Mouse (Mus musculus): ENCODE measurements around the gene Cox17. TPM values are rescaled to one million over a fixed set of nuclear protein-coding genes. Genes with fewer than 3 reads are reported as not detected.

The Cox17 gene
- polyA plus RNA-seq, 1 experiment from 2014 or later = 147 TPM

DNA sequence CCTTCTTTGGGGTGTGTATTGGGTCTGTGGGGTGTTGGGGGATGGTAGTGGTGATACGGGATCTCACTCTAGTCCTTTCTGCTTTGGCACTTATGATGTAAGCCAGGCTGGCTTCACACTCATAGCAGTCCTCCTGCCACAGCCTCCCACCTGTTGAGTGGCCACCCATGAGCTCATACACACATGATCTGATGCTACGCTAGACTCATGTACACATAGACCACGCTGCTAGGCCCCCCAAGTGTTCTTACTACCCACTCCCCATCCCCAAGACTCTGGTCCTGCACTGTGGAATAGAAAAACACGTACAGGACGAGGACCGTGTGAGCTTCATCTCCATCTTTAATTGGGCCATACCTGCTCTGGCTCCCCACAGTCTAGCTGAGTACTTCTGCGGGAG lies 22.2 kb downstream of the Cox17 start:
- no peaks in the 10 kb centered on the region for H3K9me3 ChIP-seq (ENCODE audit: low read length)

DNA sequence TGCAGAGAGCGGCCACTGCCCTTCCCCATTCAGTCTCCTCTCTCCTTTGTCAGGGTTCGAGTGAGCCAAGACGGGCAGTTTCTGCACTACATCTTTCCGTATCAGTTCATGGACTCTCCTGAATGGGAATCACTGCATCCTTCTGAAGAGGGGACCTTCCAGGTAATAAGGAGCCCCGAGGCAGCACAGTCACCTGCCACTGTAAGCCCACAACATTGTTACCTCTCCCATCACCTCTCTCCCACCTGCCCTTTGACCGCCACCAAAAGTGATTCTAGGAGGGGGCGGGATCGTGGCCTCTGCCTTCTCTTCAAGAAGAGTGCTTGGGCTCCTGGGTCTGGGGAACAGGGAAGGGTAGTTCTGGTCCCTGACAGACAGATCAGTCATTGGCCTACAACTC lies 22.6 kb downstream of the Cox17 start:
- H3K4me2 ChIP-seq (replicated peaks; ENCODE audit: low read depth, low read length) = no peak overlapping the region
- no peaks in the 10 kb centered on the region for H3K4me1 ChIP-seq (ENCODE audit: insufficient read depth, low read length)
- H3K27ac ChIP-seq (ENCODE audit: low read length) = no peak overlapping the region
- H3K27me3 ChIP-seq (ENCODE audit: insufficient read depth, low read length) = no peaks in the 10 kb centered on the region
- no peaks in the 10 kb centered on the region for H3K9me3 ChIP-seq (ENCODE audit: low read length)
- ATAC-seq (ENCODE audit: low FRiP score, low TSS enrichment) = no peak
- WGBS = 87% methylated on average over 8 of the region's 8 CpGs
- no peak overlapping the region for H3K9ac ChIP-seq (replicated peaks; ENCODE audit: low read length)
- no peaks in the 10 kb centered on the region for H3K36me3 ChIP-seq (ENCODE audit: insufficient read depth, low read length)
- no peak overlapping the region for H3K4me3 ChIP-seq (ENCODE audit: low read length)

More for the DNA sequence above, 22.2 kb downstream of the Cox17 start:
- H3K9ac ChIP-seq (replicated peaks; ENCODE audit: low read length) = no peak overlapping the region
- H3K4me1 ChIP-seq (ENCODE audit: insufficient read depth, low read length) = no peaks in the 10 kb centered on the region
- ATAC-seq (ENCODE audit: low FRiP score, low TSS enrichment) = peak; percentile 51; the same call in 1 of the 2 replicates
- H3K27ac ChIP-seq (ENCODE audit: low read length) = no peak overlapping the region
- WGBS = 90% methylated on average over 7 of the region's 7 CpGs
- H3K27me3 ChIP-seq (ENCODE audit: insufficient read depth, low read length) = no peaks in the 10 kb centered on the region
- no peaks in the 10 kb centered on the region for H3K36me3 ChIP-seq (ENCODE audit: insufficient read depth, low read length)
- no peak overlapping the region for H3K4me2 ChIP-seq (replicated peaks; ENCODE audit: low read depth, low read length)
- H3K4me3 ChIP-seq (ENCODE audit: low read length) = no peak overlapping the region

DNA sequence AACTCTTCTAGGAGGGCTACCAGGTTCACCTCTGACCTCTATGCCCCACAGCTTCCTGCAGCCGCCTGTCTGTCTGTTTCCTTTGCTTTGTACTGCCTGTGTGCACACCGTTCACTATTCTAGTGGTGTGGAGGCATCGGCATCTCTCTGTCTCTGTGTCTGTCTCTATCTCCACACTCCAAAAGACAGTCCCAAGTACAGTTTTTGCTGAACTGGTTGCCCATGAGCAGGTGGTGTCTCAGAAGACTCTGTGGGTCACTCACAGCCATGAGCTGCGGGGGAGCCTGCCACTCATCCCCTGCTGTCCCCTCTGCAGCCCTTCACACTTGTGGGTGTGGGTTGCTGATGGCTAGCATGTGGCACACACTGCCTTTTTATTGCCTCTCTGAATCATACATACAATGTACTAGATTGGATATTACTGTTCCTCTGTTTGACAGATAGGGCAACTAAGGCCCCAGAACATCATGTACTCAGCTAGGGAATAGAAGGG lies 23.2 kb downstream of the Cox17 start:
- Histone ChIP-seq H3K9ac (replicated peaks; ENCODE audit: low read length) (no peak overlapping the region), H3K4me3 (ENCODE audit: low read length) (no peak overlapping the region), H3K9me3 (ENCODE audit: low read length) (no peaks in the 10 kb centered on the region), H3K27ac (ENCODE audit: low read length) (no peak overlapping the region), H3K4me1 (ENCODE audit: insufficient read depth, low read length) (no peaks in the 10 kb centered on the region), H3K27me3 (ENCODE audit: insufficient read depth, low read length) (no peaks in the 10 kb centered on the region), H3K36me3 (ENCODE audit: insufficient read depth, low read length) (no peaks in the 10 kb centered on the region), H3K4me2 (replicated peaks; ENCODE audit: low read depth, low read length) (no peak overlapping the region)
- ATAC-seq (ENCODE audit: low FRiP score, low TSS enrichment) = no peak
- 79% methylated on average over 4 of the region's 4 CpGs for WGBS

DNA sequence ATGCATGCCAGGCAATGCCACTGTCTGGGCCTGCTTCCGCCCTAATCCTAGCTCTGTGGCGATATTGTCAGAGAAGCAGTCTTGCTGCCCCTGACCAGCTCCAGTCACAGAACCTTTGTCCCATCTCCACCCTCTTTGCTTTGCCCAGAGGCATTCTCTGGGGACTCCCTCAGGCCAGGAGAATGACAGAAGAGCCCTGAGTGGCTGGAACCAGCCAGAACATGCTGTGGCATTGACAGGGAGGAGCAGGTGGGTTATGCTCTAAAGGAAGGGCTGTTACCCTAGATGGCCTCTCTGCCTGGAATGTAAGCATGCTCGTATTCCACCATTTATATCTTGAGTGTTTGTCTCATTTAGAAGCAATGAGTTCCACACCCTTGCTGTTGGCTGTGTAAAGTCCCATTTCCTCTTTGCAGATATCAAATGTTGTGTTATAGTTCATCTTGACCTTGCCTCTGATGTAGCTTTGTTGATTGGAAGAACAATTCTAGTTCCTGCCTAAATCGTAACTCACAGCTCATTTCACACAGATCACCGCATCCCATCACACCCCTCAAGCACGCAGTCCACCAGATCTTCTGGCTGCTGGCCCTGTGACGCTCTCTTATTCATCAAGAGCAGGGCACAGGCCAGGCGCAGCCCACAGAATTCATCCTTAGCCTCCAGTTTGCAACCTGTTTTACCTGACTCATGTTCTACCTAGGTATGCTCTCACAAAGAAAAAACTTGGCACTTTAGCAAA lies 24.0 kb downstream of the Cox17 start:
- H3K27ac ChIP-seq (ENCODE audit: low read length) = no peak overlapping the region
- H3K36me3 ChIP-seq (ENCODE audit: insufficient read depth, low read length) = no peaks in the 10 kb centered on the region
- ATAC-seq (ENCODE audit: low FRiP score, low TSS enrichment) = no peak
- H3K9ac ChIP-seq (replicated peaks; ENCODE audit: low read length) = no peak overlapping the region
- H3K27me3 ChIP-seq (ENCODE audit: insufficient read depth, low read length) = no peaks in the 10 kb centered on the region
- WGBS = 64% methylated on average over 8 of the region's 8 CpGs
- no peak overlapping the region for H3K4me3 ChIP-seq (ENCODE audit: low read length)
- no peak overlapping the region for H3K4me2 ChIP-seq (replicated peaks; ENCODE audit: low read depth, low read length)
- H3K9me3 ChIP-seq (ENCODE audit: low read length) = no peaks in the 10 kb centered on the region
- no peaks in the 10 kb centered on the region for H3K4me1 ChIP-seq (ENCODE audit: insufficient read depth, low read length)

DNA sequence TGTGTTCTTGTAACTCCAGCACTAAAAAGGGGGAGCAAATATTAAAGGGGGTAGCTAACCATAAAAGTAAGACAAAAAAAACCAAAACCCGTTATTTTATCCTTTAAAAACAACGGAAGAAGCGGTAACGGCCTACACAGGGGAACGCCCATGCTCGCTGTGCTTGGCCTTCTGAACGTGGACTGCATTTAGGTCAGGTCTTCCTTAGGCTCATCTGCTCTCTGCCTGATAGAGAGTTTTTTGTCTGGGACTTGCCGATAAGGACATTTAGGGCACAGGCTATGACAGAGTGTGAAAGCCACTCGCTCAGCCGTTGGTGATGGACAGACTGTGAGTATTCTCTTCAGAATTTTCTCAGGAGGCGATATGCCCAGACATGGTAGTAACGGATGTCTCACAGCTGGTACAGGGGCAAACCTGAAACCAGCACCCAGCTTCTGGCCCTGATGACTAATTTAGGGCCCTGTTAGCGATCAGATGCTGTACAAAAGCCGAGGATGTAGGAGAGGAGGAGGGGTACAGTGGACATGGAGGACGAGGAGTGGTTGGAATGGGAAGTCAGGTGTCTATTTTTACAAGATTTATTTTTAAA lies 25.0 kb downstream of the Cox17 start:
- Histone ChIP-seq H3K27ac (ENCODE audit: low read length) (no peak overlapping the region), H3K4me3 (ENCODE audit: low read length) (no peak overlapping the region), H3K9ac (replicated peaks; ENCODE audit: low read length) (no peak overlapping the region), H3K27me3 (ENCODE audit: insufficient read depth, low read length) (no peaks in the 10 kb centered on the region), H3K4me1 (ENCODE audit: insufficient read depth, low read length) (peaks cover 3% of the 10 kb centered on the region; the same call in 1 of the 2 replicates), H3K36me3 (ENCODE audit: insufficient read depth, low read length) (no peaks in the 10 kb centered on the region), H3K9me3 (ENCODE audit: low read length) (no peaks in the 10 kb centered on the region), H3K4me2 (replicated peaks; ENCODE audit: low read depth, low read length) (no peak overlapping the region)
- ATAC-seq (ENCODE audit: low FRiP score, low TSS enrichment) = no peak
- 75% methylated on average over 15 of the region's 15 CpGs for WGBS

DNA sequence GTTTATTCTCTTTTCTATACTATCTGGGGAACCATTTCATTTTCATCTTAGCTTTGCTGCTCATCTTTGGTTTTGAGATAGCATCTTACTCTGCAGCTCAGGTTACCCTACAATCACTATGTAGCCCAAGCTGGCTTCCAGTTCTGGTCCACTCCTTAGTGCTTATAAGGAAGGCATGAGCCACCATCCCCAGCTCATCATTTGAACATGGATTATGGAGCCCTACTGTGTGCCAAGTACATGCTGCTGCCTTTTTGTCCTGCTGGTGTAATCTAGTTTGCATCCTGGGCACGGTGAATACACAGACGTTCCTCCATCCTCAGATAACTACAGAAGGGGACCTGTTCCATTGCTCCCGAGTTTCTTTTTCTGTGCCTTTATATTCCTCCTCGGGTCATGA lies 26.1 kb downstream of the Cox17 start:
- Histone ChIP-seq H3K4me2 (replicated peaks; ENCODE audit: low read depth, low read length) (no peak overlapping the region), H3K36me3 (ENCODE audit: insufficient read depth, low read length) (no peaks in the 10 kb centered on the region), H3K9me3 (ENCODE audit: low read length) (no peaks in the 10 kb centered on the region), H3K9ac (replicated peaks; ENCODE audit: low read length) (no peak overlapping the region), H3K27me3 (ENCODE audit: insufficient read depth, low read length) (no peaks in the 10 kb centered on the region), H3K4me1 (ENCODE audit: insufficient read depth, low read length) (peaks cover 6% of the 10 kb centered on the region; the same call in 1 of the 2 replicates), H3K4me3 (ENCODE audit: low read length) (no peak overlapping the region), H3K27ac (ENCODE audit: low read length) (no peak overlapping the region)
- ATAC-seq (ENCODE audit: low FRiP score, low TSS enrichment) = no peak
- WGBS = 87% methylated on average over 4 of the region's 4 CpGs

DNA sequence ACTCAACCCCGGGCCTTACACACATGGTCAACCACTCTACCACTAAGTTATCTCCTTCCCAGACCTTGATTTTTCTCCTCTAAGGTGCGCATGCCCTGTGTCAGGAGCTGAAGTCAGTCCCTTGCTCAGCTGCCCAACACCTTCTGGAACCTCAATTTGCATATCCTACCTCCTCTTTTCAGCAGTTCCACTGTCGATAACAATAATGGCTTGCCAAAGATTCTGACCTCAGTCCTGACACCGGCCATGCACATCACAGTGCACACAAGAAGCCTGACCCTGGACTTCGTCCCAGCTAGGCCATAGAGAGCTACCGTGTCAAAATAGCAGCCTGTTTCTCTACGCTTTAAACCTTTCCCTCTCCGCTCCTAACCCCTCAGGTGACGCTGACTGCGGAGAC lies 26.6 kb downstream of the Cox17 start:
- H3K9ac ChIP-seq (replicated peaks; ENCODE audit: low read length) = no peak overlapping the region
- peaks cover 6% of the 10 kb centered on the region; the same call in 1 of the 2 replicates for H3K4me1 ChIP-seq (ENCODE audit: insufficient read depth, low read length)
- 85% methylated on average over 10 of the region's 10 CpGs for WGBS

DNA sequence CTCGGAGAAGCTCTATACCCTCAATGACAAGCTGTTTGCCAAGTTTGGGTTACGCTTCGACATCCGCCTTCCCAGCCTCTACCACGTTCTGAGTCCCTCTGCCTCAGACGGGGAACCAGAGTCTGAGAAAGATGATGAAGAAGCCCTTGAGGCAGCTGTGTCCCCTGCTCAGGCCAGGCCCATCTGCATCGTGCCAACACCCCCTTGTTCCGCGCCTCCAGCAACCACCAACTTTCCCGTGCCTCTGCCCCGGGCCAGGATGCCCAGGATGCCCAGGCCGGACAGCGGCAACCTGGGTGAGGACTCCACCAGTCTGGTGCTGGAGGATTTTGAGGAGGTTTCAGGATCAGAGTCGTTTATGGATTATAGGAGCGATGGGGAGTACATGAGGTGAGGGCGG lies 27.1 kb downstream of the Cox17 start:
- WGBS = 91% methylated on average over 16 of the region's 16 CpGs
- Histone ChIP-seq H3K9ac (replicated peaks; ENCODE audit: low read length) (no peak overlapping the region), H3K4me1 (ENCODE audit: insufficient read depth, low read length) (peaks cover 6% of the 10 kb centered on the region; the same call in 1 of the 2 replicates), H3K4me3 (ENCODE audit: low read length) (no peak overlapping the region), H3K36me3 (ENCODE audit: insufficient read depth, low read length) (no peaks in the 10 kb centered on the region), H3K27me3 (ENCODE audit: insufficient read depth, low read length) (no peaks in the 10 kb centered on the region), H3K4me2 (replicated peaks; ENCODE audit: low read depth, low read length) (no peak overlapping the region), H3K27ac (ENCODE audit: low read length) (no peak overlapping the region), H3K9me3 (ENCODE audit: low read length) (no peaks in the 10 kb centered on the region)
- ATAC-seq (ENCODE audit: low FRiP score, low TSS enrichment) = no peak

More for the DNA sequence above, 26.6 kb downstream of the Cox17 start:
- Histone ChIP-seq H3K27me3 (ENCODE audit: insufficient read depth, low read length) (no peaks in the 10 kb centered on the region), H3K4me3 (ENCODE audit: low read length) (no peak overlapping the region), H3K27ac (ENCODE audit: low read length) (no peak overlapping the region), H3K4me2 (replicated peaks; ENCODE audit: low read depth, low read length) (no peak overlapping the region), H3K36me3 (ENCODE audit: insufficient read depth, low read length) (no peaks in the 10 kb centered on the region), H3K9me3 (ENCODE audit: low read length) (no peaks in the 10 kb centered on the region)
- ATAC-seq (ENCODE audit: low FRiP score, low TSS enrichment) = no peak

DNA sequence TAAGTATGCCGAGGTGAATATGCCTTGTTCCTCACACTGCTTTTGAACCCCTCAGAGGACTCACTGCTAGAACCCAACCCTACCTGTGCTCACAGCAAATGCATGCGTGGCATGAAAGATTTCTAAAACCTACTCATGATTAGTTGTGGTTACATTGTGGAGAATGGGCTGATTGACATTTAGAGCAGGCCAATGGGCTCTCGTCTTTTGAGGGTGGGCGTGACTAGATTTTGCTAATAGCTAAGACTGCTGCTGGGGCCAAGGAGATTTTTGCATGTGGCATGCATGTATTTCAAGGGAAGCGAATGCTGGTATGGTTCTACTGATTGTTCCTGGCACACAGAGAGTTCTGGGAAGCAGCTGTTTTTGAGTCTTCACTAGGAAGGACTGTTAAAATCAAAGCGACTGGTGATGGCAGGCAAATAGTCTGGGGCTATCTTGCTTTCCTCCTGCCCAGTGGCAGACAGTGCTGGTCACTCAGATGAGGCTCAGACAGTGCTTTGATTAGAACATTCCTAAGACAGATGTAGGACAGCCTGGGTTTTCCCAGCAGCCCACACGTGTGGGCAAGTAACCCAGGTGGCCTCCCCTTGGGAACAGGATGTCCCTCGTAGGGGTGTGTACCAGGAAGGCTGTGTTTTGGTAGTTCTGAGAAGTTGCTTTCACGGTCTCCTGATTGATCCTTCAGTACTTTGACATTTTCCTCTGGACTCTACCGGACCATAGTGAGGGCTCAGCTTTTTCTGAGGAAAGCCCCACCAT lies 27.8 kb downstream of the Cox17 start:
- Histone ChIP-seq H3K9ac (replicated peaks; ENCODE audit: low read length) (no peak overlapping the region), H3K4me1 (ENCODE audit: insufficient read depth, low read length) (peaks cover 6% of the 10 kb centered on the region; the same call in 1 of the 2 replicates), H3K27me3 (ENCODE audit: insufficient read depth, low read length) (no peaks in the 10 kb centered on the region), H3K36me3 (ENCODE audit: insufficient read depth, low read length) (no peaks in the 10 kb centered on the region), H3K27ac (ENCODE audit: low read length) (no peak overlapping the region), H3K9me3 (ENCODE audit: low read length) (no peaks in the 10 kb centered on the region), H3K4me2 (replicated peaks; ENCODE audit: low read depth, low read length) (no peak overlapping the region), H3K4me3 (ENCODE audit: low read length) (no peak overlapping the region)
- WGBS = 76% methylated on average over 10 of the region's 10 CpGs
- ATAC-seq (ENCODE audit: low FRiP score, low TSS enrichment) = no peak

Data from kidney, embryonic 16.5 days (tissue).